15 mouse cellular contexts compared by ENCODE assay signal in the genomic region with DNA sequence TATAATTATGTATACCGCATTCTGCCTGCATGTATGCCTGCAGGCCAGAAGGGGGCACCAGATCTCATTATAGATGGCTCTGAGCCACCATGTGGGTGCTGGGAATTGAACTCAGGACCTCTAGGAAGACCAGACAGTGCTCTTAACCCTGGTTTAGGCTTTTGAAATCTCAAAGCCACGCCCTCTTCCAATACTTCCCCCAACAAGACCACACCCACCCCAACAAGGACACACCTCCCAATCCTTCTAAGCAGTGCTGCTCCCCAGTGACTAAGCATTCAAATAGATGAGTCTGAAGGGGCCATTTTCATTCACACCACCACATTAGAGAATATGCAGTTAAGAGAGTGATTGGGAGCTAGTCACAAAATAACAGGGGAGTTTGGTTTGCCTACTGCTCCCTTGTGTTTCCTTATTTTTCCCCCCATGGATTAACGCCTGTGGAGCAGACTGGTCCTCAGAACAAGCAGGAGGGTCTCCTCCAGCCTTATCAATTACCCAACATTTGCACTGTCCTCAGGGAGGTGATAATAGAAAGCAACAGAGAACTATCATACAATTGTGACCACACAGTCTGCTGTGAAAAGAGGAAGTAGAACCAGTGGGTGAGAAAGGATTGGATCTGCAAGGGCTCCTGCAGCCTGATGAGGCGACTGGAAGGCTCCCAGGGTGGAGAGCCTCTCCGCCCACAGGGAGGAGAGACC. TPM values are rescaled to one million over a fixed set of nuclear protein-coding genes. Genes with fewer than 3 reads are reported as not detected.
DNase-seq lines count a peak whose midpoint lies in the region; ATAC-seq and TF ChIP-seq lines count a peak whose summit lies in the region.
"Had no signal": no experiment of that assay in that cellular context is flagged by ENCODE, and none has a peak within 500 bp of the region (broad histone marks: within the 10 kb centered on the region; RNA-seq: fewer than 3 reads in every experiment).

No protein-coding gene starts in this region.

- H3K27ac ChIP-seq in liver, postnatal 0 days (ENCODE audit: low read depth) = no peak overlapping the region; the same call in 1 of the 2 replicates
- H3K27ac ChIP-seq in cerebellum, adult 2 months (ENCODE audit: insufficient read depth, low read length) = no peak overlapping the region
- H3K27ac ChIP-seq: hindbrain, embryonic 14.5 days; layer of hippocampus, adult 2 months had no signal

- peak; percentile 19 for DNase-seq in thymus, postnatal 4 days
- DNase-seq in thymus, postnatal 0 days (ENCODE audit: low spot score) = no peak
- DNase-seq in Patski (ENCODE audit: low read depth, low spot score) = no peak
- no peak for DNase-seq in liver, postnatal 0 days
- DNase-seq in cerebellum, adult 2 months = no peak
- no peak for DNase-seq in adrenal gland, adult (ENCODE audit: inconsistent age in 2 of 2, low spot score in 1 of 2)
- DNase-seq in urinary bladder, adult 18-20 months (ENCODE audit: low spot score in 2 of 2) = no peak
- DNase-seq: adrenal gland, postnatal 10 days; gastrocnemius, postnatal 10 days; kidney, adult 2 months; thymus, adult 18-20 months had no signal

- POLR2A ChIA-PET in Patski (lab: Charles Lee) = no interaction called here

- CTCF ChIA-PET in Patski (lab: Charles Lee) = no interaction called here

- ATAC-seq in Patski = no peak
- ATAC-seq in liver, postnatal 0 days = peak; percentile 63
- ATAC-seq: forebrain, embryonic 16.5 days had no signal

- H3K9ac ChIP-seq in liver, postnatal 0 days (replicated peaks) = no peak overlapping the region
- H3K9ac ChIP-seq: hindbrain, embryonic 14.5 days had no signal

- no peaks in the 10 kb centered on the region for H3K36me3 ChIP-seq in liver, postnatal 0 days (replicated peaks; ENCODE audit: insufficient read depth, low read length)

- H3K4me1 ChIP-seq in liver, postnatal 0 days (ENCODE audit: insufficient read depth) = peaks cover 9% of the 10 kb centered on the region; the same call in 1 of the 2 replicates
- H3K4me1 ChIP-seq in cerebellum, adult 2 months (ENCODE audit: control insufficient read depth, insufficient read depth, low read length) = no peaks in the 10 kb centered on the region; the same call in 1 of the 2 replicates

- TF ChIP-seq CTCF in Patski (IDR thresholded peaks at IDR 0.05) = peak; percentile 35
- TF ChIP-seq CTCF in liver, postnatal 0 days (IDR thresholded peaks at IDR 0.05; ENCODE audit: low read depth) = no peak
- no peak for TF ChIP-seq CTCF in cerebellum, adult 2 months (IDR thresholded peaks at IDR 0.05; ENCODE audit: borderline replicate concordance, insufficient read depth, low read depth, low read length)

- no peak overlapping the region for H3K4me3 ChIP-seq in liver, postnatal 0 days (ENCODE audit: low read depth, low read length)
- no peak overlapping the region for H3K4me3 ChIP-seq in cerebellum, adult 2 months (replicated peaks; ENCODE audit: insufficient read depth, low read depth, low read length)
- H3K4me3 ChIP-seq: layer of hippocampus, adult 2 months had no signal

- H3K9me3 ChIP-seq in liver, postnatal 0 days (ENCODE audit: low read length) = no peaks in the 10 kb centered on the region

- WGBS in liver, postnatal 0 days (ENCODE audit: insufficient replicate concordance) = 48% methylated on average over 5 of the region's 5 CpGs
- 79% methylated on average over 5 of the region's 5 CpGs for WGBS in cerebellum, adult 2 months

- no peaks in the 10 kb centered on the region for H3K27me3 ChIP-seq in Patski
- no peaks in the 10 kb centered on the region for H3K27me3 ChIP-seq in liver, postnatal 0 days (ENCODE audit: insufficient read depth, low read length)
- H3K27me3 ChIP-seq in cerebellum, adult 2 months (ENCODE audit: control insufficient read depth, insufficient read depth, low read length) = no peaks in the 10 kb centered on the region

- TF ChIP-seq POLR2A in cerebellum, adult 2 months (IDR thresholded peaks at IDR 0.05; ENCODE audit: borderline replicate concordance, insufficient read depth, low read length) = no peak

- in situ Hi-C loops in Patski (cut with MboI; ENCODE audit: low pct_unique_long_range_greater_than_20kb) = loop anchor here (25.0 kb wide), 1 partner anchor 277 kb away; no protein-coding TSS in a partner anchor

- TF ChIP-seq EP300 in liver, postnatal 0 days (IDR thresholded peaks at IDR 0.05; ENCODE audit: low read depth) = no peak

- no peak overlapping the region for H3K4me2 ChIP-seq in liver, postnatal 0 days (ENCODE audit: low read depth, low read length)
- H3K4me2 ChIP-seq: hindbrain, embryonic 14.5 days had no signal

RNA-seq across cellular contexts. Expression of gene Chrna9, which starts 25.3 kb away (rescaled TPM):
- 244 and 286 TPM in 2 replicates for polyA plus RNA-seq in thymus, postnatal 0 days (2015; fragmentation: Nextera tagmentation; extraction: Ambion mirVana)
- polyA plus RNA-seq in Patski (2021) = not detected
- polyA plus RNA-seq in liver, postnatal 0 days (2015; fragmentation: Nextera tagmentation; extraction: Ambion mirVana) = 0.07 TPM in 1 of 2 replicates, not detected in the other
- not detected in 2 replicates for polyA plus RNA-seq in cerebellum, adult 2 months (2012; rRNA removed)
- polyA plus RNA-seq: forebrain, embryonic 16.5 days; heart, embryonic 14.5 days; hindbrain, embryonic 14.5 days; kidney, adult 2 months had no signal

RNA-seq across cellular contexts. Expression of gene 9130230L23Rik, which starts 44.0 kb away (rescaled TPM):
- polyA plus RNA-seq in thymus, postnatal 0 days (2015; fragmentation: Nextera tagmentation; extraction: Ambion mirVana) = 0.82 and 1.0 TPM in 2 replicates
- not detected for polyA plus RNA-seq in Patski (2021)
- polyA plus RNA-seq in liver, postnatal 0 days (2015; fragmentation: Nextera tagmentation; extraction: Ambion mirVana) = 0.20 TPM in 1 of 2 replicates, not detected in the other
- not detected in 2 replicates for polyA plus RNA-seq in cerebellum, adult 2 months (2012; rRNA removed)
- polyA plus RNA-seq: forebrain, embryonic 16.5 days; hindbrain, embryonic 14.5 days had no signal

Comparison
In these comparisons a context has a peak if more than half of its experiments do, and no peak if none do; other contexts are left out.
1. RNA of gene Chrna9, which starts 25.3 kb away (polyA plus RNA-seq): 244 to 286 TPM in thymus, postnatal 0 days; 0.07 TPM in liver, postnatal 0 days, not detected in Patski (single experiment) and not detected in cerebellum, adult 2 months; every median in the first group is over 100 times any median in the second.